Mouse (Mus musculus): ENCODE measurements around the gene Aqp3.

DNA sequence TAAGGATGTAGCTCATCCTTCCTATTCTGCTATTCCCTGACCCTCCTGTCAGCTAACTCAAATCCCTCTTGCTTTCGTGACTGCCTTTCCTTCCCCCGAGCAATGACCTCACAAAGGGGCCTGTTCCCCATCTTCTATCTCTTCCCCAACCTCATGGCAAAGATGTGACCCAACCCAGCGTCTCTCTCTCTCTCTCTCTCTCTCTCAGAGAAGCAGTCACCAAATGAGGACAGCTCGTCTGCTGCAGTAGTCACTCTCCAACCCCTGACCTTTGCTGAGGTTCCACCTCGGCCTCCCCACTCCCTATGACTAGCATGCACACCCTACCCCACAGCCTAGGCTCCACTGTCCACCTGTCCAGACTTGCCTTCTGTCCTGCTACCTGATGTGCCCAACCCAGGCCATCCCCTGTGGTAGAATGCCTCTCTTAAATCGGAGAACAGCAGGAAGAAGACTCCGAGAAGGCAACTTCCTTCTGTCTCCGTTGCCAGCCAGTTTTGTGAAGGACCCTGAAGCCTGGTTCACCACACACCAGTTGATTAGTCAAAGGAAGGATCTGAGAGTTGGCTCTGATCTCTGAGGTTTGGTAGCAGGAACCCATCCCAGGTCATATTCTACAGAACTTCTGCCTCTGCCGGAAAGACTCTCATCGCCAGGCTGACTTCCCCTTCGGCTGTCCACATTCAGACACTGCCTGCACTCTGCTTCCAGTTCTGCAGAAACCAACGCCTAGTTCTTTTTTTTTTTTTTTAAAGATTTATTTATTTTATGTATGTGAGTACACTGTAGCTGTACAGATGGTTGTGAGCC lies 24.8 kb downstream of the Aqp3 start:
- TF ChIP-seq CTCF (IDR thresholded peaks at IDR 0.05; ENCODE audit: borderline replicate concordance, insufficient read depth, low read length), result no peak
- no peak for TF ChIP-seq POLR2A (IDR thresholded peaks at IDR 0.05; ENCODE audit: low read depth, low read length)
